Mouse (Mus musculus) limb, embryonic 10.5 days (tissue): ENCODE measurements around the gene Chst15. TPM values are rescaled to one million over a fixed set of nuclear protein-coding genes. Genes with fewer than 3 reads are reported as not detected.

Experiments
- DNase-seq: peaks from one replicate; pipeline ENCODE4 v3.0.0-alpha.2; 2017; ENCODE audit warnings: low spot score
- H3K27ac ChIP-seq: fragments of 300-500 bp; sonication (generic); 2 replicates; pipeline ENCODE4 v1.5.1; 2016; ENCODE audit warnings: mild to moderate bottlenecking
- H3K27me3 ChIP-seq: fragments of 300-500 bp; sonication (generic); 2 replicates; pipeline ENCODE4 v1.6.1; 2016; ENCODE audit warnings: low read depth, mild to moderate bottlenecking; ENCODE audit not compliant: poor library complexity, severe bottlenecking
- H3K36me3 ChIP-seq: fragments of 300-500 bp; sonication (generic); 2 replicates; pipeline ENCODE4 v1.6.1; 2016; ENCODE audit warnings: mild to moderate bottlenecking, moderate library complexity
- H3K4me1 ChIP-seq: fragments of 300-500 bp; sonication (generic); 2 replicates; pipeline ENCODE4 v1.6.1; 2016
- H3K4me3 ChIP-seq: fragments of 300-500 bp; sonication (generic); 2 replicates; pipeline ENCODE4 v1.5.1; 2016; ENCODE audit warnings: mild to moderate bottlenecking, moderate library complexity
- H3K9me3 ChIP-seq: fragments of 300-500 bp; sonication (generic); replicated peaks from 2 replicates; pipeline ENCODE4 v1.6.1; 2016; ENCODE audit warnings: mild to moderate bottlenecking
- WGBS: fragments of 180-500 bp; shearing (Covaris S2); methylation state at CpG from one replicate; pipeline ENCODE4 v1.1.7; 2016; 5-methylcytosine and 5-hydroxymethylcytosine counted together
- polyA plus RNA-seq: library from polyadenylated mRNA; unstranded; fragments of >200 nt; fragmentation: Nextera tagmentation; extraction: Ambion mirVana; gene quantifications from 2 replicates; pipeline ENCODE4 v1.2.1, GENCODE M21; 2016

The Chst15 gene
- 9.2 and 9.6 TPM in 2 replicates for polyA plus RNA-seq

DNA sequence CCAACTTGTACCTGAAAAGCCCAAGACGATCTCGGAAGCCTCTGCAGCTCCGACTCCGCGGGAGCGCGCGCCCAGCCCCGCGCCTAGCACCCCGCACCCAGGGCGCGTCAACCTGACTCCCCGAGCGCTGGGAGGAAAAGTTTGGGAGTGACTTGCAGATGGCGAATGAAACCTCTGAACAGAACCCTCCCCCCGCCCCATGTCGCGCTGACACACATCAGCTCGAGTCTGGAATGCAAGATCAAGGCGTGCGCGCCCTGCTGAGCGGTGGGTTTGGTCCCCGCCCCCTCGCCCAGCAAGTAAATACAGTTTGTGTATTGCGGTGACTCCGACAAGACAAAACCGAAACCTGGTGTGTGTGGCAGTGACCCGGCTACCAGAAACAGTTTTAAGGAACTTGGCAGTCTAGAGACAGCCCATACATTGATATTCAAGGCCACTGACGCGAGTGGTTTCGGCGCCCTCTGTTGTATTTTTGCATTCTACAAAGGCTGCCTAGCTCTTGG lies at the start of gene Chst15:
Chst15 (minus strand) TSS at position 193 of the 506 bp plus-strand sequence.
- no peak for DNase-seq
- H3K27ac ChIP-seq, result peak within 1 kb of the TSS; percentile 93
- WGBS, result under 1% methylated on average over 34 of the region's 34 CpGs
- H3K27me3 ChIP-seq, result peaks cover 34% of the 10 kb centered on the region
- peak within 1 kb of the TSS; percentile 86 for H3K4me3 ChIP-seq
- H3K4me1 ChIP-seq, result peaks cover 53% of the 10 kb centered on the region
- H3K36me3 ChIP-seq, result no peaks in the 10 kb centered on the region
- H3K9me3 ChIP-seq, result no peaks in the 10 kb centered on the region

DNA sequence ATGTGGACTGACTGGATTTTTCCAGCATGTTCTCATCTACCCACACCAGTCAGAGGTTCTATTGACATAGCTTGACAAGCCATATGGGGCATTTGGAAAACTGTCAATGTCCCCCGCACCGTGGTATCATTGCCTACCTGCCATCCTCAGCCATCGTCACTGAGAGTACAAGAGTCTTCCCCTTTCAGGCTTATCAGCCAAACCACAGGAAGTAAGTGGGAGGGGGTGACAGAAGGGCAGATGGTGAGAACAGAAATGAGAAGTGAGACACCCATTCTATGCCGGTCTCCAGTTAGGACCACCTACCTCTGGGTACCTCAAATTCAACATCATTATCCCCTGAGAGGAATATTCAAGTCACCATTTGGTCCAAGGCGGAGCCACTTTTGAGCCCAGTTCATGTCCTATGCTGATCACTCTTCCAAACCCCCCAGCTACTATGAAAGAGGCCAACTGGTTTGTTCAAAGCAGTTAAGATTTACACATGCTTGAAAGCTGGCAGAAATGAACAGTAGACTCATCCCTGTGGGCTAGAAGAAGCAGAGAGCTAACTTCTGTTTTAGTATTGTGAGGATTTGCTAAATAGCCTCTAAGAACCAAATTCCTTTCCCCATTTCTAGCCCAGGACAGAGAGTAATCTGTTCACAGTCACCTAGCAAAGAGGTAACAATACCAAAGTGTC lies 48.8 kb upstream of the Chst15 start:
- 78% methylated on average over 5 of the region's 5 CpGs for WGBS
- no peaks in the 10 kb centered on the region for H3K27me3 ChIP-seq
- peaks cover 2% of the 10 kb centered on the region; the same call in 1 of the 2 replicates for H3K4me1 ChIP-seq
- H3K36me3 ChIP-seq, result no peaks in the 10 kb centered on the region
- no peak for DNase-seq
- H3K9me3 ChIP-seq, result no peaks in the 10 kb centered on the region
- H3K27ac ChIP-seq, result no peak overlapping the region
- no peak overlapping the region for H3K4me3 ChIP-seq

DNA sequence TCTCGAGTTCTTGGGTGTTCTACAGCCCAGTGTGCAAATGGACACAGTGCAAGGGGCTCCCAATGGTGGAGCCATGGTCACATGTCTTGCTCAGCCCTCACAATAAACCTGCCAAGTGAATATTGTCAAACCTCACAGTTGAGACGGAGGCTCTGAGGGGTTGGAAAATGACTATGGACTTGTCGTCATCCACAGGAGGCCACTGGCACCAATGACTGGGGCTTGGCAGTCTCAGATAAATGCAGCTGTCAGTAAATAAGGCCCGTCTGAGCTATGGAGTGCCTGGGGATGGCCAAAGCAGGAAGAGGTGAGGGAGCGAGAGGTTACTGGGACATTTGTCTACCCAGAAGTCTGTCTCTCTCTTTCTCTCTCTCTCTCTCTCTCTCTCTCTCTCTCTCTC lies 48.1 kb upstream of the Chst15 start:
- no peak overlapping the region for H3K27ac ChIP-seq
- H3K4me1 ChIP-seq, result peaks cover 2% of the 10 kb centered on the region; the same call in 1 of the 2 replicates
- H3K9me3 ChIP-seq, result no peaks in the 10 kb centered on the region
- no peak for DNase-seq
- WGBS, result 84% methylated on average over 5 of the region's 5 CpGs
- no peak overlapping the region for H3K4me3 ChIP-seq
- no peaks in the 10 kb centered on the region for H3K36me3 ChIP-seq
- no peaks in the 10 kb centered on the region for H3K27me3 ChIP-seq

DNA sequence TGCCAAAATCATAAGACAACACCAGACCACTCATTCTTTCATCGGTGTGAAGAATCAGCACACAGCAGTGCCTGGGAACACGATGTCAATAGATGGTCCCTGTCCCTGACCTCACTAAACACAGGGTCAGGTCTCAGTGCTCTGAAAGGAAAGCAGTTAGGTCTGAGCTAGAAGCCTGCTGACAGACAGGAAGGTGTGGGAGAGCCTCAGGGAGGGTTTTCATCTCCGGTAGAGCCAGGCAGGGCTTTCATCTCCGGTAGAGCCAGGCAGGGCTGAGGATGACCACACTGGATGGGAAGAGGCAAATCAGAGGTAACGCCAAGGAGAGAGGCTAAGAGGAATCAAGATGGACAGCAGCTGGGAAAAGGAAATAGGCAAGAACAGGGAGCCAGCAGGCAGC lies 47.5 kb upstream of the Chst15 start:
- no peak overlapping the region for H3K27ac ChIP-seq
- DNase-seq, result no peak
- H3K27me3 ChIP-seq, result no peaks in the 10 kb centered on the region
- H3K4me1 ChIP-seq, result peaks cover 2% of the 10 kb centered on the region
- H3K4me3 ChIP-seq, result no peak overlapping the region
- no peaks in the 10 kb centered on the region for H3K36me3 ChIP-seq
- H3K9me3 ChIP-seq, result no peaks in the 10 kb centered on the region
- WGBS, result 37% methylated on average over 5 of the region's 5 CpGs

DNA sequence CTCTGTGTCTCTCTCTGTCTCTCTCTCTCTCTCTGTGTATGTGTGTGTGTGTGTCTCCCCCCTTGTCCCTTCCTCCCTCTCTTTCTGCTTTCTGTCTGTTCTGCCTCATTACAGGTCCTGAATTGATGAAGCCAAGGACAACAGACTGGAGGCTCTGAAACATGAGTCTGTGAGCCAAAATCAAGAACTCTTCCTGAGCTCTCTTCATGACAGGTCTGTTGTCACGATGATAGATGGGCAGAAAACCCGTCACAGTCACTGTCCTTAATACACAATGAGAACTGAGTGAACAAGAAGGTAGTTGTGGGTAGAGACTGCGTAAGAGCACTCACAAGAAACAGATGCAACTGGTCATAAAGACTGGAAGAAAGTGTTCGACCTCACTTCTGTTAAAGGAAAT lies 43.3 kb upstream of the Chst15 start:
- H3K4me1 ChIP-seq, result peaks cover 21% of the 10 kb centered on the region

GRCm38 (mm10) chr7:132358709-132359108 lies 41.7 kb upstream of the Chst15 start:
- no peaks in the 10 kb centered on the region for H3K9me3 ChIP-seq
- peaks cover 21% of the 10 kb centered on the region for H3K4me1 ChIP-seq
- H3K27ac ChIP-seq, result no peak overlapping the region
- 0 out of 2 replicates have a peak, but pooled peaks cover 3% of the 10 kb centered on the region for H3K27me3 ChIP-seq
- H3K4me3 ChIP-seq, result no peak overlapping the region
- H3K36me3 ChIP-seq, result no peaks in the 10 kb centered on the region
- no peak for DNase-seq
- WGBS, result 41% methylated on average over 4 of the region's 4 CpGs

More for the DNA sequence above, 43.3 kb upstream of the Chst15 start:
- no peaks in the 10 kb centered on the region for H3K36me3 ChIP-seq
- no peak for DNase-seq
- H3K27ac ChIP-seq, result no peak overlapping the region
- H3K27me3 ChIP-seq, result 0 out of 2 replicates have a peak, but pooled peaks cover 3% of the 10 kb centered on the region
- no peak overlapping the region for H3K4me3 ChIP-seq
- WGBS, result 73% methylated on average over 4 of the region's 4 CpGs
- no peaks in the 10 kb centered on the region for H3K9me3 ChIP-seq

DNA sequence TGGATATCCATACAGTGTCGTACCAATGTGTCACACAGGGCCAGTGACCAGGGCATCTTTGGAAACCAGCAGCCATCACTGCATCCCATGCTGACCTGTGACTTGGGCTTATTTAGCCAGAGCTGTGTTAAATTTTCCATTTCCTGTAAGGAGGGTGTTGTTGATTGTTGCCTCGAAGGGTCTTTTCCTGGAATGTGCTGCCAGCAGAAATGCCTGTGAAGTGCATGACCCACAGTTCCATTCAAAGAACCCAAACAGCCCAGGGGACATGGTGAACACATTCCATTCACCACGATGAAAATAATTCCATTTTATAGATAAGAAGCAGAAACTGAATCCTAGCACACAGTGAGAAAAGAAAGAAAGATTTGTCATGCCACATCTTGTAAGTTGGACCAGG lies 41.2 kb upstream of the Chst15 start:
- peaks cover 25% of the 10 kb centered on the region for H3K4me1 ChIP-seq
- 48% methylated on average over 3 of the region's 3 CpGs for WGBS
- no peaks in the 10 kb centered on the region for H3K36me3 ChIP-seq
- no peak for DNase-seq
- H3K4me3 ChIP-seq, result no peak overlapping the region
- no peak overlapping the region for H3K27ac ChIP-seq
- 0 out of 2 replicates have a peak, but pooled peaks cover 3% of the 10 kb centered on the region for H3K27me3 ChIP-seq
- H3K9me3 ChIP-seq, result no peaks in the 10 kb centered on the region

- Histone ChIP-seq H3K9me3 (no peaks in the 10 kb centered on the region), H3K27ac (no peak overlapping the region), H3K4me3 (no peak overlapping the region), H3K27me3 (0 out of 2 replicates have a peak, but pooled peaks cover 3% of the 10 kb centered on the region), H3K36me3 (no peaks in the 10 kb centered on the region), H3K4me1 (peaks cover 28% of the 10 kb centered on the region)
- no peak for DNase-seq
- WGBS, result 89% methylated on average over 3 of the region's 3 CpGs
Measured at GRCm38 (mm10) chr7:132357841-132358237, 40.8 kb upstream of the Chst15 start.

DNA sequence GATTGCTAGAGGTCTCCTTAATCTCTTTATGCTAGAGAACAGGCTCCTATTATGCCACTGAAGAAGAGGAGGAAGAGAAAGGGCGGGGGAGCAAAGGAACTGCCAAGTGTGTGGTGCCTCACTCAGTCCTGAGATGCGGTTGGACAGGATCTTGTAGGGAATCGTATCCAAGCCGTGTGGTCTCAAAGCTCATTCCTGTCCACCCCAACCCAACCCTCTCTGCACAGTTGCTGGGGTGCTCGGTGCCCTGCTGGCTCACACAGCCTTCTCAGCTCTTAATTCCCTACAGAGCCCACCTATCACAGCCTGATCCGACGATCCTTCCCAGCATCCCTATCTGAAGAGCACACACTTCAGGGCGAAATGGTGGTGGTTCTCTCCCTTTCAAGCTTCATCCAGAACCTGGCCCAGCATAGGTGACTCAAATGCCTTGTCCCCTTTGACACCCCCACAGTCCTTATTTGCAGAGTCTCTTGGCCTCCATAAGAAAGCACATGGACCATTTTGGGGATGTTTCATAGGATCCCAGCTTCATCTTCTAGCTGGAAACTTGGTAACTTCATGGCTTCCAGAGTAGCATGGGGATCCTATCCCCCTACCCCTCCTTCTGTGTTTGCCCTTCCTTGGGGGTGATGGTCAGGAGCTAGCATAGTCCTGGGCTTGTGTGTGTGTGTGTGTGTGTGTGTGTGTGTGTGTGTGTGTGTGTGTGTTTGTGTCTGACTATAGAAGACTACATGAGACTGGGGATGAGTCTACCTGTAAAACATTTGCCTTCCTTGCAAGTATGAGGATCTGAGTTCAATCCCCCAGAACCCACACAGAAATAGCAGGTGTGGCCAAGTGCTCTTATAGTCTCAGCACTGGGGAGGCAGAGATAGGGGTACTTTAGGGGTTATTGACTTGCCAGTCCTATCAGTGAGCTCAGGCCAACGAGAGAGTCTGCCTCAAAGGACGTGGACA lies 40.1 kb upstream of the Chst15 start:
- Histone ChIP-seq H3K27me3 (0 out of 2 replicates have a peak, but pooled peaks cover 3% of the 10 kb centered on the region), H3K27ac (no peak overlapping the region), H3K9me3 (no peaks in the 10 kb centered on the region), H3K4me3 (no peak overlapping the region), H3K36me3 (no peaks in the 10 kb centered on the region), H3K4me1 (peaks cover 34% of the 10 kb centered on the region)
- no peak for DNase-seq
- 73% methylated on average over 10 of the region's 10 CpGs for WGBS

DNA sequence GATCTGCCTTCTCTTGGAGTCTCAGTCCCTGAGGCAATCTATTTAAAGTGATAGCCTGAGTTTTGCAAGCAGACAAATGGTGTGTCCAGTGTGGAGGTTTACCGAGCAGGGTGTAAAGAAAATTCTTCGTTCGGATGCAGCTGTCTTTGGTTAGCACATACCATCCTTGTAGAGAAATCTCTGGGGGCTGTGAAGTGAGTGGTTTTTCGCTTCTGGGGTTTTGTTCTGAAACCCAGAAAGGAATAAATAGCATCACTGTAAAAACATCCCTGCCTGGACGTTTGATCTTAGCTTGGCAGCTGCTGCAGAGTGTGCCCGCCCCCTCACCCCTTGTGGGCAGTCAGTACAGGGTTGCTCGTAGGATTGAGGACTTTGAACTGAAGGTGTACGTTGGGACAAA lies 39.2 kb upstream of the Chst15 start:
- WGBS, result 31% methylated on average over 8 of the region's 8 CpGs
- H3K9me3 ChIP-seq, result no peaks in the 10 kb centered on the region
- H3K4me1 ChIP-seq, result peaks cover 37% of the 10 kb centered on the region
- no peaks in the 10 kb centered on the region for H3K36me3 ChIP-seq
- 0 out of 2 replicates have a peak, but pooled peaks cover 3% of the 10 kb centered on the region for H3K27me3 ChIP-seq
- DNase-seq, result no peak
- H3K4me3 ChIP-seq, result no peak overlapping the region
- no peak overlapping the region for H3K27ac ChIP-seq

- H3K27me3 ChIP-seq, result 0 out of 2 replicates have a peak, but pooled peaks cover 3% of the 10 kb centered on the region
- no peak overlapping the region for H3K27ac ChIP-seq
- peaks cover 41% of the 10 kb centered on the region for H3K4me1 ChIP-seq
- no peaks in the 10 kb centered on the region for H3K36me3 ChIP-seq
- no peaks in the 10 kb centered on the region for H3K9me3 ChIP-seq
- 82% methylated on average over 6 of the region's 6 CpGs for WGBS
- H3K4me3 ChIP-seq, result no peak overlapping the region
- DNase-seq, result no peak
Measured at GRCm38 (mm10) chr7:132355767-132356166, 38.7 kb upstream of the Chst15 start.

DNA sequence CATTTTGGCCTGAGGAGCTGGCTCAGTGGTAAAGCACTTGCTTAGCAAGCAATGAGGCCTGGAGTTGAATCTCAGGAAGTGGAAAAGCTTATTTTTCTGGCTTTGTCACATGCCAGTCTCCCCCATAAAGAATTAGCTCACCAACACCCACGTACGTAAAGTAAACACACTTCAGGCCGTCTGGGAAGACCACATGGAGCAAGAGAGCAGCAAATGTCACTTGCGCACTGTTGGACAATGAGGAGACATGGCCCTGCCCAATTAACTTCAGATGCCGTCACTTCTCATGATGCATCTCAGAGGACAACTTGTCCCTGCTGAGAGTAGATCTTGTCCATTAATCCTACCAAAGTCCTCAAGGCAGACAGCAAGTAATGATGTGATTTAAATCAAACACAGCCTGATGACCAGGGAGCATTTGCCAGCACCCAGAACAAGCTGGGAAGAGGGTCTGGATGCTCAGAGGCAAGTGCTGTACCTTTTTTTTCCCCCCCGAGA lies 32.1 kb upstream of the Chst15 start:
- H3K27ac ChIP-seq, result no peak overlapping the region
- DNase-seq, result no peak
- 67% methylated on average over 6 of the region's 6 CpGs for WGBS
- no peak overlapping the region for H3K4me3 ChIP-seq
- no peaks in the 10 kb centered on the region for H3K27me3 ChIP-seq
- no peaks in the 10 kb centered on the region for H3K36me3 ChIP-seq
- no peaks in the 10 kb centered on the region for H3K9me3 ChIP-seq
- H3K4me1 ChIP-seq, result peaks cover 41% of the 10 kb centered on the region
